Mouse (Mus musculus) intestine, postnatal 0 days (tissue): Measurements from ENCODE around the gene Jmjd1c. TPM values are rescaled to one million over a fixed set of nuclear protein-coding genes. Genes with fewer than 3 reads are reported as not detected.

Experiments used
- ATAC-seq: fragments of 200-750 bp; cut with Nextera tagmentation; 2 replicates; pipeline ENCODE4 v1.8.0; 2017; ENCODE audit warnings: mild to moderate bottlenecking, moderate TSS enrichment, moderate library complexity
- H3K27ac ChIP-seq: fragments of 300-500 bp; sonication (generic); 2 replicates; pipeline ENCODE4 v1.5.1; 2014; ENCODE audit warnings: mild to moderate bottlenecking, low read depth, low read length, moderate library complexity
- H3K27me3 ChIP-seq: fragments of 300-500 bp; sonication (generic); replicated peaks from 2 replicates; pipeline ENCODE4 v1.6.1; 2014; ENCODE audit warnings: low read length, mixed read lengths; ENCODE audit not compliant: control insufficient read depth, insufficient read depth
- H3K36me3 ChIP-seq: fragments of 300-500 bp; sonication (generic); 2 replicates; pipeline ENCODE4 v1.6.1; 2014; ENCODE audit warnings: mild to moderate bottlenecking, moderate library complexity; ENCODE audit not compliant: control insufficient read depth, insufficient read depth
- H3K4me1 ChIP-seq: fragments of 300-500 bp; sonication (generic); replicated peaks from 2 replicates; pipeline ENCODE4 v1.6.1; 2014; ENCODE audit warnings: antibody characterized with exemption, low read length, mixed read lengths; ENCODE audit not compliant: control insufficient read depth, insufficient read depth
- H3K4me2 ChIP-seq: fragments of 300-500 bp; sonication (generic); replicated peaks from 2 replicates; pipeline ENCODE4 v1.6.1; 2014; ENCODE audit warnings: low read depth, mild to moderate bottlenecking, moderate library complexity
- H3K4me3 ChIP-seq: fragments of 300-500 bp; sonication (generic); 2 replicates; pipeline ENCODE4 v1.5.1; 2014; ENCODE audit warnings: low read depth, low read length
- H3K9ac ChIP-seq: fragments of 300-500 bp; sonication (generic); 2 replicates; pipeline ENCODE4 v1.6.1; 2014; ENCODE audit warnings: mild to moderate bottlenecking, low read depth, low read length
- H3K9me3 ChIP-seq: fragments of 300-500 bp; sonication (generic); 2 replicates; pipeline ENCODE4 v1.6.1; 2016; ENCODE audit warnings: mixed run types; ENCODE audit not compliant: control insufficient read depth
- CTCF ChIP-seq: sonication (generic); IDR thresholded peaks from 2 replicates; pipeline ENCODE4 v1.5.1; 2016; ENCODE audit warnings: low read depth, mild to moderate bottlenecking, control low read depth, antibody characterized with exemption, moderate library complexity
- WGBS: fragments of 180-500 bp; shearing (Covaris S2); extraction: QIAGEN DNeasy Blood & Tissue Kit; methylation state at CpG from one replicate; pipeline ENCODE4 v1.1.7; 2014; 5-methylcytosine and 5-hydroxymethylcytosine counted together
- polyA plus RNA-seq: library from polyadenylated mRNA; unstranded; fragments of >200 nt; fragmentation: Nextera tagmentation; extraction: Ambion mirVana; gene quantifications from 2 replicates; pipeline ENCODE4 v1.2.1, GENCODE M21; 2015

Gene Jmjd1c
- polyA plus RNA-seq, 1 experiment from 2014 or later = 33.4 TPM

DNA sequence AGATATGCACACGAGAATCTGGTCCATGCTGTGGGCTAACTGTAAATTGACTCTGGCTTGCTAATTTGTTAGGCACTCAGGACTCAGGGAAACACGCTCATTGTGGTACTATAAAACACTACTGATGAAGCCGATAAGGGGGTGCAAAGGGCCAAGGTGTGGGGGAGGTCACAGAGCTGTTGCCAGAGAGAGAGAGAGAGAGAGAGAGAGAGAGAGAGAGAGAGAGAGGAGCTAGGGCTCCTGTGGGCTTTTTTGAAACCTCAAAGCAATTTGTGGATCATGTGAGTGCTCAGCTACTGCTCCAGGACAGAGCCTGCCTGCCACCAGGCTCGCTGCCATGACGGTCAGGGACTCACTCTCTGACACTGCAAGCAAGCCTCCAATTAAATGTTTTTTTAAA lies 202.9 kb downstream of the Jmjd1c start:
- Histone ChIP-seq H3K9me3 (no peaks in the 10 kb centered on the region), H3K4me3 (no peak overlapping the region), H3K27ac (no peak overlapping the region), H3K4me1 (no peaks in the 10 kb centered on the region), H3K9ac (no peak overlapping the region), H3K27me3 (no peaks in the 10 kb centered on the region), H3K4me2 (no peak overlapping the region), H3K36me3 (no peaks in the 10 kb centered on the region)
- no peak for TF ChIP-seq CTCF
- ATAC-seq = no peak
- WGBS = 35% methylated on average over 5 of the region's 5 CpGs

DNA sequence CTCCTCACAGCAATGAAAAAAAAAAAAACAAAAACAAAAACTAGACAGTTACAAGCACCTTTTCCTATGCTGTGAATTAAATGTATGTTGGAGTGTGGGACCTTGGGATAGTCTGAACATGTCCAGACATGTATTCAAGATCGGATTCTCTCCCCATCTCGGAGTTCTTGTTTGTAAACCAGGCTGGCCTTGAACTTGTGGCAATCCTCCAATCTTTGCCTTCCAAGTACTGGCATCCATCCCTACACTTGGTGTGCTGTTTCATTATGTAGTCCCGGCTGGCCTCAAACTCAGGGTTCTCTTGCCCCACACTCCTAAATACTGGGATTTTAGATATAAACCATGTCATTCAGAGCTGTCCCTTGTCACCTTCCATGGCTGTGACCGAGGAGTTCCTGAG lies 203.4 kb downstream of the Jmjd1c start:
- no peak overlapping the region for H3K27ac ChIP-seq
- no peaks in the 10 kb centered on the region for H3K9me3 ChIP-seq
- TF ChIP-seq CTCF = no peak
- no peak overlapping the region for H3K9ac ChIP-seq
- H3K4me2 ChIP-seq = no peak overlapping the region
- H3K4me3 ChIP-seq = no peak overlapping the region
- 72% methylated on average over 4 of the region's 4 CpGs for WGBS
- no peak for ATAC-seq
- H3K27me3 ChIP-seq = no peaks in the 10 kb centered on the region
- H3K36me3 ChIP-seq = no peaks in the 10 kb centered on the region
- H3K4me1 ChIP-seq = no peaks in the 10 kb centered on the region

DNA sequence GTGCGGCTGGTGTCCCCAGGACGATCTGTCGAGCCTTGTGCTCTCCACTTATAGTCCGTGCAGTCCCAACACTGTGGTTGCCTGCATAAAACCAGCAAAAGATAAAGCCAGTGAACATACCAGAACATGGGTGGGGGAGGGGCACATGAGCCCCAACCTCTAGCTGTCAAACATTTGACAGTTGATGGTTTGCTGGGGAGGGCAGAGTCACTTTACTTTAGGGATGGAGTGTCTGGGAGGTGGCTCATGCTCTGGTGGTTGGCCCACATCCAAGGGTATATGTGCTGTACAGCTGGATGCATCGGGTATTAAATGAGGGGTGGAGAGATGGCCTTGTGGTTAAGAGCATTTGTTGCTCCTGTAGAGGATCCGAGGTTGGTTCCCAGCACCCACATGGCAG lies 205.1 kb downstream of the Jmjd1c start:
- no peak for TF ChIP-seq CTCF
- Histone ChIP-seq H3K27me3 (no peaks in the 10 kb centered on the region), H3K9ac (no peak overlapping the region), H3K9me3 (no peaks in the 10 kb centered on the region), H3K4me3 (no peak overlapping the region), H3K4me2 (no peak overlapping the region), H3K27ac (no peak overlapping the region), H3K36me3 (no peaks in the 10 kb centered on the region), H3K4me1 (no peaks in the 10 kb centered on the region)
- WGBS = 89% methylated on average over 6 of the region's 6 CpGs
- no peak for ATAC-seq

DNA sequence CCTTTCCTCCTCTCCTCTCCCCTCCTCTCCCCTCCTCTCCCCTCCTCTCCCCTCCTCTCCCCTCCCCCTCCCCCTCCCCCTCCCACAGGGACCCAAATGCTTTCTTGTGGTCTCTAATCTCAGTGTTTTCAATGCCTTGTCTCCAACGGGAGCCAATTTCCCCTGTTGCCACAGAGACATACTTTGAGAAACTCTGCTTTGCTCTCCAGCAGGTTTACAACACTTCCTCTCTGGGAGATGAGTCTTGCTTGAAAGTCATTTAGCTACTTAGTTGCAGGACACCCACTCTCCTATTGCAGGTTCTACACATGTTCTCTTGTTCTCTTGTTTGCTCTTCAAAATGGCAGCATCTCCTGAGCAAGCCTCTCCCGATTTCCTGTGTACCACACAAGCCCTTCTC lies 206.4 kb downstream of the Jmjd1c start:
- ATAC-seq = no peak
- Histone ChIP-seq H3K9me3 (no peaks in the 10 kb centered on the region), H3K9ac (no peak overlapping the region), H3K27ac (no peak overlapping the region), H3K4me1 (no peaks in the 10 kb centered on the region), H3K36me3 (no peaks in the 10 kb centered on the region), H3K27me3 (no peaks in the 10 kb centered on the region), H3K4me3 (no peak overlapping the region), H3K4me2 (no peak overlapping the region)
- TF ChIP-seq CTCF = no peak
- 50% methylated on average over 2 of the region's 2 CpGs for WGBS

Other genes starting within 250 kb of the Jmjd1c start
- 77.4 and 81.2 TPM in 2 replicates for gene Reep3, start 820 bp downstream of the Jmjd1c start, polyA plus RNA-seq
- 31.7 and 33.0 TPM in 2 replicates for gene Nrbf2, start 189.2 kb downstream of the Jmjd1c start, polyA plus RNA-seq